Mouse (Mus musculus): ENCODE data around the gene Chic1. TPM values are rescaled to one million over a fixed set of nuclear protein-coding genes. Genes with fewer than 3 reads are reported as not detected.

The Chic1 gene
- total RNA-seq, 2 experiments from 2014 or later = 23.0 to 25.0 TPM

DNA sequence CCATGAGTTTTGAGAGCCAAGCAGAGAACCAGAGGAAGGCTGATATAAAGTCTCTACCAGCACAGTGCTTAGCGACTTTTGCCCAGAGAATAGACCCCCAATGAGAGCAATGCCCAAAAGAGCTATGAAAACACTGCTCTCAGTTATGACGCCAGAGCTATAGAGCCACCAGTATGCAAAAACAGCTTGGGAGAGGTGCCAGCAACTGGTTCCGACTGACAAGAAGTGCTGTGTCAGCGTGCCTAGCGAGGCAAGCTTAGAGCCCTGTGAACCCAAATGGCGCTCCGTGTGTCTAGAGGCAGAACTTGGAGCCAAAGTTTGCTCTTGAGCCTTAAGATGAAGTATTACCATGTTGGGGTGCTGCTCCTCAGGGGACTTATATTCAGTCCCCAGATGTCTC, 71.4 kb downstream of the Chic1 start:
- DNase-seq (ENCODE audit: low spot score in 2 of 2) = no peak

GRCm38 (mm10) chrX:103432293-103432692, 76.0 kb downstream of the Chic1 start:
- no peak for DNase-seq (ENCODE audit: low spot score in 2 of 2)

- no peak for DNase-seq (ENCODE audit: low spot score in 2 of 2)
Measured at GRCm38 (mm10) chrX:103438023-103438422, 81.7 kb downstream of the Chic1 start.

DNA sequence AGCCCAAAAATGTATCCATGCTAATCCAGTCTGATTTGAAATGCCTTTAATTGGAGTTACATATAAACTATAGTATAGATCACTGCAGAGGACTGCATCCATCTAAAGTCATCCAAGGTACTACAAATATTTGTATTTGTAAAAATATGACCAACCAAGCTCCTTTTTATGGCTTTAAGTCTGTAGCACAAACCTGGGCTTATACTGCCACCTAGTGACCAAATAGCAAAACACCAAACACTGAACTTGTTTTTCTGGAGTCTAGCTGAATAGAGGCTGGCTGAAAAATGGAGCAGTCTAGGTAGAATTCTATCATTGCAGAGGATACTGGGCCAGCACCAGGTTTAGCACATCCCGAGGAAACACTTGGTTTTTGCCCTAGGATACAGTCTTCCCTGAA, 84.5 kb downstream of the Chic1 start:
- peak in 1 of 2 experiments; percentile 16 for DNase-seq (ENCODE audit: low spot score in 2 of 2)

GRCm38 (mm10) chrX:103443755-103444154, 87.5 kb downstream of the Chic1 start:
- DNase-seq (ENCODE audit: low spot score in 2 of 2) = peak; percentile 2 to 7

Other genes starting within 250 kb of the Chic1 start
- 100 to 1,000 TPM; 109 to 116 TPM for gene Nap1l2, start 169.8 kb upstream of the Chic1 start, total RNA-seq (2021)
- gene Cdx4, start 35.1 kb upstream of the Chic1 start, total RNA-seq (2021) = not detected
- gene Tsx, start 58.0 kb downstream of the Chic1 start, total RNA-seq (2021) = not detected
- gene Gm26992, start 65.5 kb downstream of the Chic1 start, total RNA-seq (2021) = 1 to 10 TPM in 1 of 2 experiments, not detected in 1; 1.5 TPM